Mouse (Mus musculus) stomach, embryonic 14.5 days (tissue): ENCODE results near the gene Ddx46. TPM values are rescaled to one million over a fixed set of nuclear protein-coding genes. Genes with fewer than 3 reads are reported as not detected.

Experiments
- ATAC-seq: fragments of 200-750 bp; cut with Nextera tagmentation; 2 replicates; pipeline ENCODE4 v1.8.0; 2017; ENCODE audit warnings: low read depth, moderate TSS enrichment; ENCODE audit not compliant: insufficient number of reproducible peaks, insufficient read depth, low FRiP score
- H3K27ac ChIP-seq: fragments of 300-500 bp; sonication (generic); 2 replicates; pipeline ENCODE4 v1.5.1; 2014; ENCODE audit warnings: mild to moderate bottlenecking, low read length, moderate library complexity, mixed read lengths
- H3K27me3 ChIP-seq: fragments of 300-500 bp; sonication (generic); 2 replicates; pipeline ENCODE4 v1.6.1; 2014; ENCODE audit warnings: low read length, control low read depth, mixed read lengths; ENCODE audit not compliant: control insufficient read depth, insufficient read depth
- H3K36me3 ChIP-seq: fragments of 300-500 bp; sonication (generic); 2 replicates; pipeline ENCODE4 v1.6.1; 2014; ENCODE audit warnings: mild to moderate bottlenecking, control low read depth, low read length, moderate library complexity, mixed read lengths; ENCODE audit not compliant: control insufficient read depth, insufficient read depth
- H3K4me1 ChIP-seq: fragments of 300-500 bp; sonication (generic); 2 replicates; pipeline ENCODE4 v1.6.1; 2014; ENCODE audit warnings: low read length, control low read depth, mixed read lengths; ENCODE audit not compliant: control insufficient read depth, insufficient read depth
- H3K4me2 ChIP-seq: fragments of 300-500 bp; sonication (generic); replicated peaks from 2 replicates; pipeline ENCODE4 v1.6.1; 2014; ENCODE audit warnings: low read depth, low read length, control low read depth
- H3K4me3 ChIP-seq: fragments of 300-500 bp; sonication (generic); 2 replicates; pipeline ENCODE4 v1.5.1; 2014; ENCODE audit warnings: low read depth, low read length, control low read depth
- H3K9ac ChIP-seq: fragments of 300-500 bp; sonication (generic); replicated peaks from 2 replicates; pipeline ENCODE4 v1.6.1; 2014; ENCODE audit warnings: low read depth, mild to moderate bottlenecking, control low read depth, low read length, moderate library complexity, mixed read lengths
- H3K9me3 ChIP-seq: fragments of 300-500 bp; sonication (generic); 2 replicates; pipeline ENCODE4 v1.6.1; 2016; ENCODE audit warnings: low read depth, low read length, control low read depth; ENCODE audit not compliant: control insufficient read depth
- WGBS: fragments of 180-500 bp; shearing (Covaris S2); extraction: QIAGEN DNeasy Blood & Tissue Kit; methylation state at CpG from one replicate; pipeline ENCODE4 v1.1.7; 2014; 5-methylcytosine and 5-hydroxymethylcytosine counted together
- polyA plus RNA-seq: library from polyadenylated mRNA; unstranded; fragments of >200 nt; fragmentation: Nextera tagmentation; extraction: Ambion mirVana; gene quantifications from 2 replicates; pipeline ENCODE4 v1.2.1, GENCODE M21; 2014

Gene Ddx46
- polyA plus RNA-seq, 1 experiment from 2014 or later = 41.1 TPM

GRCm38 (mm10) chr13:55721516-55721915 is 86.7 kb downstream of the Ddx46 start:
- 80% methylated on average over 8 of the region's 8 CpGs for WGBS
- Histone ChIP-seq H3K4me2 (no peak overlapping the region), H3K27me3 (no peaks in the 10 kb centered on the region), H3K4me1 (no peaks in the 10 kb centered on the region), H3K27ac (no peak overlapping the region), H3K9me3 (no peaks in the 10 kb centered on the region), H3K4me3 (no peak overlapping the region), H3K36me3 (peaks cover 37% of the 10 kb centered on the region), H3K9ac (no peak overlapping the region)
- ATAC-seq = no peak

GRCm38 (mm10) chr13:55721995-55722394 is 87.2 kb downstream of the Ddx46 start:
- no peak overlapping the region for H3K4me2 ChIP-seq
- no peaks in the 10 kb centered on the region for H3K4me1 ChIP-seq
- H3K9me3 ChIP-seq = no peaks in the 10 kb centered on the region
- no peak overlapping the region for H3K4me3 ChIP-seq
- no peak overlapping the region for H3K27ac ChIP-seq
- no peaks in the 10 kb centered on the region for H3K27me3 ChIP-seq
- 90% methylated on average over 2 of the region's 2 CpGs for WGBS
- ATAC-seq = no peak
- no peak overlapping the region for H3K9ac ChIP-seq
- peaks cover 37% of the 10 kb centered on the region for H3K36me3 ChIP-seq

GRCm38 (mm10) chr13:55726598-55727119 is 91.8 kb downstream of the Ddx46 start:
- peak overlapping the region; percentile 99 for H3K27ac ChIP-seq
- H3K4me3 ChIP-seq = peak overlapping the region; percentile 65
- no peaks in the 10 kb centered on the region for H3K27me3 ChIP-seq
- ATAC-seq = no peak
- WGBS = 7% methylated on average over 4 of the region's 4 CpGs
- no peaks in the 10 kb centered on the region for H3K9me3 ChIP-seq
- peak overlapping the region; percentile 49 for H3K4me2 ChIP-seq
- H3K4me1 ChIP-seq = no peaks in the 10 kb centered on the region
- H3K36me3 ChIP-seq = peaks cover 25% of the 10 kb centered on the region
- peak overlapping the region; percentile 81 for H3K9ac ChIP-seq

GRCm38 (mm10) chr13:55727120-55727838 is 92.5 kb downstream of the Ddx46 start, which contains the start of gene Pcbd2:
Gene Pcbd2, plus strand, starts transcription at chr13:55727368.
- Histone ChIP-seq H3K27ac (peak within 1 kb of the TSS; percentile 99), H3K36me3 (peaks cover 21% of the 10 kb centered on the region; the same call in 1 of the 2 replicates), H3K4me1 (no peaks in the 10 kb centered on the region), H3K9me3 (no peaks in the 10 kb centered on the region), H3K27me3 (no peaks in the 10 kb centered on the region), H3K4me2 (peak within 1 kb of the TSS; percentile 49), H3K4me3 (peak within 1 kb of the TSS; percentile 65), H3K9ac (peak within 1 kb of the TSS; percentile 81)
- peak; percentile 86 for ATAC-seq
- WGBS = under 1% methylated on average over 64 of the region's 73 CpGs

- Histone ChIP-seq H3K4me2 (peak overlapping the region; percentile 49), H3K27me3 (no peaks in the 10 kb centered on the region), H3K9me3 (no peaks in the 10 kb centered on the region), H3K4me1 (no peaks in the 10 kb centered on the region), H3K27ac (peak overlapping the region; percentile 99), H3K4me3 (peak overlapping the region; percentile 65), H3K9ac (peak overlapping the region; percentile 81), H3K36me3 (peaks cover 21% of the 10 kb centered on the region; the same call in 1 of the 2 replicates)
- WGBS = 2% methylated on average over 19 of the region's 19 CpGs
- ATAC-seq = peak; percentile 74; the same call in 1 of the 2 replicates
These were observed 93.0 kb downstream of the Ddx46 start for GRCm38 (mm10) chr13:55727839-55728238.

GRCm38 (mm10) chr13:55730716-55731115 is 95.9 kb downstream of the Ddx46 start:
- Histone ChIP-seq H3K4me3 (no peak overlapping the region), H3K36me3 (0 out of 2 replicates have a peak, but pooled peaks cover 6% of the 10 kb centered on the region), H3K27ac (no peak overlapping the region), H3K4me1 (no peaks in the 10 kb centered on the region), H3K9me3 (no peaks in the 10 kb centered on the region), H3K9ac (no peak overlapping the region), H3K27me3 (no peaks in the 10 kb centered on the region), H3K4me2 (no peak overlapping the region)
- no peak for ATAC-seq
- WGBS = 90% methylated on average over 7 of the region's 7 CpGs

Other genes with a start within 250 kb of the Ddx46 start
- 0.18 TPM in 1 of 2 replicates, not detected in the other for gene Slc34a1, start 236.8 kb upstream of the Ddx46 start, polyA plus RNA-seq
- gene Pfn3, start 219.8 kb upstream of the Ddx46 start, polyA plus RNA-seq = 0.52 TPM in 1 of 2 replicates, not detected in the other
- gene F12, start 208.2 kb upstream of the Ddx46 start, polyA plus RNA-seq = not detected in 2 replicates
- gene Grk6, start 190.0 kb upstream of the Ddx46 start, polyA plus RNA-seq = 35.5 and 36.9 TPM in 2 replicates
- 0.87 and 1.4 TPM in 2 replicates for gene Prr7, start 170.8 kb upstream of the Ddx46 start, polyA plus RNA-seq
- gene Dbn1, start 146.9 kb upstream of the Ddx46 start, polyA plus RNA-seq = 118 and 120 TPM in 2 replicates
- gene Pdlim7, start 121.4 kb upstream of the Ddx46 start, polyA plus RNA-seq = 257 and 270 TPM in 2 replicates
- gene Dok3, start 105.7 kb upstream of the Ddx46 start, polyA plus RNA-seq = 2.1 and 2.4 TPM in 2 replicates
- gene Ddx41, start 98.4 kb upstream of the Ddx46 start, polyA plus RNA-seq = 61.5 and 67.6 TPM in 2 replicates
- gene Fam193b, start 63.9 kb upstream of the Ddx46 start, polyA plus RNA-seq = 30.9 and 39.6 TPM in 2 replicates
- gene Tmed9, start 61.3 kb upstream of the Ddx46 start, polyA plus RNA-seq = 74.3 and 85.2 TPM in 2 replicates
- 21.0 and 24.9 TPM in 2 replicates for gene B4galt7, start 35.1 kb upstream of the Ddx46 start, polyA plus RNA-seq
- gene Caml, start 12.0 kb upstream of the Ddx46 start, polyA plus RNA-seq = 57.8 and 58.0 TPM in 2 replicates
- gene B230219D22Rik, start 58.1 kb downstream of the Ddx46 start, polyA plus RNA-seq = 82.5 and 82.7 TPM in 2 replicates
- 88.2 and 91.3 TPM in 2 replicates for gene Txndc15, start 79.6 kb downstream of the Ddx46 start, polyA plus RNA-seq
- 70.1 and 85.2 TPM in 2 replicates for gene Pcbd2, start 92.3 kb downstream of the Ddx46 start, polyA plus RNA-seq
- 0.43 TPM in 1 of 2 replicates, not detected in the other for gene Catsper3, start 149.5 kb downstream of the Ddx46 start, polyA plus RNA-seq
- gene Pitx1, start 201.2 kb downstream of the Ddx46 start, polyA plus RNA-seq = 262 and 263 TPM in 2 replicates